Mouse (Mus musculus) left cerebral cortex, adult 9 months (tissue): ENCODE data around the gene Grn.
"Not testable (repeated sequence)": the region's sequence is repeated elsewhere in the genome, so short reads cannot be mapped to it uniquely, and the experiment has no call there.

Experiments
- DNase-seq, 2 experiments: peaks; one replicate each; pipeline ENCODE4 v3.0.0; 2022; ENCODE audit warnings: low spot score in 2 of 2

Gene Grn

GRCm38 (mm10) chr11:102400513-102401084 lies 29.5 kb upstream of the Grn start:
- DNase-seq = no peak

- no peak for DNase-seq
Observed at GRCm38 (mm10) chr11:102401898-102402500, 28.1 kb upstream of the Grn start.

- DNase-seq = peak in 1 of 2 experiments; percentile 2
Observed at GRCm38 (mm10) chr11:102403657-102404056, 26.5 kb upstream of the Grn start.

GRCm38 (mm10) chr11:102404161-102405010 lies 25.7 kb upstream of the Grn start:
- peak in 1 of 2 experiments; percentile 4 for DNase-seq

GRCm38 (mm10) chr11:102405544-102406285 lies 24.4 kb upstream of the Grn start:
- peak in 1 of 2 experiments; percentile 5 for DNase-seq

- DNase-seq = peak in 1 of 2 experiments; percentile 5
Observed at GRCm38 (mm10) chr11:102406401-102406800, 23.7 kb upstream of the Grn start.

- peak in 1 of 2 experiments; percentile 81 for DNase-seq
Observed at GRCm38 (mm10) chr11:102406900-102407833, 22.9 kb upstream of the Grn start.

- DNase-seq = no peak
Observed at GRCm38 (mm10) chr11:102407834-102408215, 22.3 kb upstream of the Grn start, which contains the start of gene Slc25a39. TSS of gene Slc25a39 (minus strand) at chr11:102407946.

GRCm38 (mm10) chr11:102408344-102408876 lies 21.7 kb upstream of the Grn start:
- peak; percentile 95 to 98 for DNase-seq

- DNase-seq = peak in 1 of 2 experiments; percentile 4
Observed at GRCm38 (mm10) chr11:102408888-102409794, 21.0 kb upstream of the Grn start.

- DNase-seq = no peak
Observed at GRCm38 (mm10) chr11:102409795-102410330, 20.3 kb upstream of the Grn start.

GRCm38 (mm10) chr11:102410345-102410744 lies 19.8 kb upstream of the Grn start:
- DNase-seq = not testable (repeated sequence)

GRCm38 (mm10) chr11:102411061-102411460 lies 19.1 kb upstream of the Grn start:
- no peak for DNase-seq

GRCm38 (mm10) chr11:102411704-102412103 lies 18.4 kb upstream of the Grn start:
- DNase-seq = peak in 1 of 2 experiments; percentile 92

GRCm38 (mm10) chr11:102413059-102413458 lies 17.1 kb upstream of the Grn start:
- no peak for DNase-seq

- no peak for DNase-seq
Observed at GRCm38 (mm10) chr11:102415034-102415802, 14.9 kb upstream of the Grn start.

- no peak for DNase-seq
Observed at GRCm38 (mm10) chr11:102417160-102417559, 13.0 kb upstream of the Grn start.

- DNase-seq = no peak
Observed at GRCm38 (mm10) chr11:102418887-102419286, 11.2 kb upstream of the Grn start.
